Mouse (Mus musculus) CH12.LX (cell line): Measurements from ENCODE around the gene Sfswap. TPM values are rescaled to one million over a fixed set of nuclear protein-coding genes. Genes with fewer than 3 reads are reported as not detected.

Source experiments
- DNase-seq: peaks from one replicate; pipeline ENCODE4 v3.0.0-alpha.2; 2013; ENCODE audit errors: extremely low read depth
- H3K27ac ChIP-seq: 2 replicates; pipeline ENCODE4 v1.5.1; 2012; ENCODE audit warnings: low read depth, mild to moderate bottlenecking, control low read depth, moderate library complexity; ENCODE audit not compliant: insufficient read depth
- H3K27me3 ChIP-seq: replicated peaks from 2 replicates; pipeline ENCODE3; 2012; ENCODE audit warnings: inconsistent platforms
- H3K36me3 ChIP-seq, 2 experiments: replicated peaks in 1 of 2; 2 replicates each; pipeline versions ENCODE3 to v1.6.1; 2012; ENCODE audit warnings: inconsistent platforms in 1 of 2, low read length in 1 of 2, mild to moderate bottlenecking in 1 of 2, mixed read lengths in 1 of 2, moderate library complexity in 1 of 2; ENCODE audit not compliant: control insufficient read depth in 1 of 2, insufficient read depth in 1 of 2
- H3K4me1 ChIP-seq, 2 experiments: 2 replicates each; pipeline ENCODE4 v1.6.1; 2012; ENCODE audit warnings: inconsistent platforms in 1 of 2, moderate library complexity in 1 of 2; ENCODE audit not compliant: insufficient read depth in 2 of 2, control insufficient read depth in 1 of 2
- H3K4me2 ChIP-seq: 2 replicates; pipeline ENCODE4 v1.6.1; 2012; ENCODE audit warnings: low read depth, mild to moderate bottlenecking, control low read depth; ENCODE audit not compliant: poor library complexity, insufficient read depth, severe bottlenecking
- H3K4me3 ChIP-seq, 3 experiments: fragments of 150-350 bp in 1 of 3; sonication (generic) in 1 of 3; replicated peaks in 1 of 3; 2 replicates each; pipeline versions ENCODE3 to v1.5.1; 2011 to 2012; ENCODE audit warnings: low read depth in 2 of 3, low read length in 2 of 3, mild to moderate bottlenecking in 2 of 3, moderate library complexity in 2 of 3, control low read depth in 1 of 3, improper control_type of control experiment in 1 of 3, inconsistent platforms in 1 of 3, mixed read lengths in 1 of 3; ENCODE audit not compliant: poor library complexity in 1 of 3
- H3K79me2 ChIP-seq: replicated peaks from 2 replicates; pipeline ENCODE4 v1.6.1; 2012; ENCODE audit warnings: mild to moderate bottlenecking, moderate library complexity; ENCODE audit not compliant: control insufficient read depth, poor library complexity, insufficient read depth, severe bottlenecking; ENCODE audit errors: extremely low read depth
- H3K9ac ChIP-seq: 2 replicates; pipeline ENCODE4 v1.6.1; 2012; ENCODE audit warnings: low read depth, mild to moderate bottlenecking, control low read depth, moderate library complexity; ENCODE audit not compliant: insufficient read depth
- H3K9me3 ChIP-seq: replicated peaks from 2 replicates; pipeline ENCODE3; 2012; ENCODE audit warnings: low read length, inconsistent platforms, mixed read lengths
- BHLHE40 ChIP-seq: IDR thresholded peaks from 2 replicates; pipeline ENCODE4 v1.6.1; 2011; ENCODE audit warnings: mild to moderate bottlenecking, low read depth, low read length, improper control_type of control experiment
- CTCF ChIP-seq, 2 experiments: IDR thresholded peaks in 1 of 2; conservative IDR thresholded peaks in 1 of 2; 2 replicates each; pipeline ENCODE4 v1.5.1; 2011 to 2012; ENCODE audit warnings: low read depth in 2 of 2, low read length in 2 of 2, improper control_type of control experiment in 1 of 2, inconsistent platforms in 1 of 2, mild to moderate bottlenecking in 1 of 2, moderate library complexity in 1 of 2
- GABPA ChIP-seq: IDR thresholded peaks from 2 replicates; pipeline ENCODE4 v1.6.1; 2012; ENCODE audit warnings: low read depth, low read length, improper control_type of control experiment, inconsistent platforms; ENCODE audit not compliant: insufficient replicate concordance
- KAT2A ChIP-seq: IDR thresholded peaks from 2 replicates; pipeline ENCODE4 v1.6.1; 2012; ENCODE audit warnings: low read length, improper control_type of control experiment, inconsistent platforms; ENCODE audit not compliant: insufficient replicate concordance
- MAFK ChIP-seq: IDR thresholded peaks from 2 replicates; pipeline ENCODE4 v1.6.1; 2011; ENCODE audit warnings: low read length, improper control_type of control experiment; ENCODE audit not compliant: insufficient replicate concordance
- MEF2A ChIP-seq: IDR thresholded peaks from 2 replicates; pipeline ENCODE4 v1.6.1; 2014; ENCODE audit warnings: low read depth, mild to moderate bottlenecking, inconsistent platforms, low read length, improper control_type of control experiment, borderline replicate concordance
- MXI1 ChIP-seq: IDR thresholded peaks from 2 replicates; pipeline ENCODE4 v1.6.1; 2011; ENCODE audit warnings: mild to moderate bottlenecking, low read depth, low read length, improper control_type of control experiment
- MYC ChIP-seq: IDR thresholded peaks from 2 replicates; pipeline ENCODE4 v1.6.1; 2011; ENCODE audit warnings: low read depth, mild to moderate bottlenecking, improper control_type of control experiment, low read length
- PAX5 ChIP-seq: IDR thresholded peaks from 2 replicates; pipeline ENCODE4 v1.6.1; 2012; ENCODE audit warnings: low read length, inconsistent platforms, mixed read lengths
- POLR2A ChIP-seq: IDR thresholded peaks from 2 replicates; pipeline ENCODE4 v1.6.1; 2011; ENCODE audit warnings: low read depth, mild to moderate bottlenecking, improper control_type of control experiment, low read length
- SIN3A ChIP-seq: IDR thresholded peaks from 2 replicates; pipeline ENCODE4 v1.6.1; 2012; ENCODE audit warnings: low read length, improper control_type of control experiment, inconsistent platforms
- SMC3 ChIP-seq: IDR thresholded peaks from 2 replicates; pipeline ENCODE4 v1.6.1; 2011; ENCODE audit warnings: low read depth, low read length, improper control_type of control experiment
- TBP ChIP-seq: conservative IDR thresholded peaks from 2 replicates; pipeline ENCODE4 v1.6.1; 2011; ENCODE audit warnings: low read depth, low read length, improper control_type of control experiment
- UBTF ChIP-seq: IDR thresholded peaks from 2 replicates; pipeline ENCODE4 v1.6.1; 2012; ENCODE audit warnings: low read depth, mild to moderate bottlenecking, inconsistent platforms, low read length, improper control_type of control experiment, moderate library complexity
- USF1 ChIP-seq: IDR thresholded peaks from 2 replicates; pipeline ENCODE4 v1.6.1; 2014; ENCODE audit warnings: low read depth, mild to moderate bottlenecking, inconsistent platforms, low read length, improper control_type of control experiment
- USF2 ChIP-seq: conservative IDR thresholded peaks from 2 replicates; pipeline ENCODE4 v1.6.1; 2011; ENCODE audit warnings: low read depth, low read length, improper control_type of control experiment
- ZKSCAN1 ChIP-seq: IDR thresholded peaks from 2 replicates; pipeline ENCODE4 v1.6.1; 2012; ENCODE audit warnings: low read depth, inconsistent platforms, low read length, improper control_type of control experiment, borderline replicate concordance
- dilution Hi-C: fragments of 300-500 bp; cut with MboI; formaldehyde crosslinking; loops from 2 replicates; pipeline ENCODE4 v1.14.3; 2020; ENCODE audit warnings: low sequenced_read_pairs; ENCODE audit not compliant: extremely low pct_unique_long_range_greater_than_20kb, extremely low pct_ligation_motif_present
- in situ Hi-C: fragments of 300-500 bp; cut with MboI; formaldehyde crosslinking; loops from 3 replicates; pipeline ENCODE4 v1.14.3; 2019; ENCODE audit warnings: low sequenced_read_pairs, low pct_ligation_motif_present, low pct_unique_long_range_greater_than_20kb, mixed read lengths
- polyA plus RNA-seq: library from polyadenylated mRNA; unstranded; fragments of >175 nt; gene quantifications from 2 replicates; pipeline ENCODE4 v1.2.1, GENCODE M21; 2012; ENCODE audit warnings: low read depth; ENCODE audit not compliant: insufficient read length
- total RNA-seq, 2 experiments: library from RNA; depleted of rRNA; stranded (reverse); fragments of 300-350 nt in 1 of 2; fragments of >200 nt in 1 of 2; gene quantifications; 2 replicates each; pipeline ENCODE4 v1.2.3; 2012 to 2014

Sfswap gene
- total and polyA plus RNA-seq, 3 experiments, result 24.9 to 70.4 (median 36.0) TPM

DNA sequence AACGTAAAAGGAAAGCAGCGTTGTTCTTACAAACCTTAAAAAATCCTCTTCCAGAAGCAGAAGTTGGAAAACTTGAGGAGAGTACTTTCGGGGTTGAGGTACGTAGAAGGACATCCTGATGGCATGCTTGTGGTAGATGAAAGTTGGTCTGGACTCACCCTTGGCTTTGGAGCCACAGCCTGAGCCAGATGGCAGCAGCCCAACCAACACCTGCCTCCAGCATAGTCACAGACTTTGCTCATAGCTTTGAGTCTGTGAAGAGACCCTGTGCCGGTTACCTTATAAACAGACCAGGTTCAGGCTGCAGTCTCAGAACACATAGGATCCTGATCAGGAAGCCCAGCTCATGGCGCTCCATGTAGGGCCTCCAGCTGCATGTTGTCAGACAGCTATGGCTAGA is 49.8 kb downstream of the Sfswap start:
- H3K4me1 ChIP-seq, result no peaks in the 10 kb centered on the region
- TF ChIP-seq MAFK, result no peak
- TF ChIP-seq MXI1, result no peak
- TF ChIP-seq KAT2A, result no peak
- TF ChIP-seq USF2, result no peak
- no peaks in the 10 kb centered on the region for H3K9me3 ChIP-seq
- in situ Hi-C loops (no loop called here), dilution Hi-C loops (no loop called here)
- H3K79me2 ChIP-seq, result no peaks in the 10 kb centered on the region
- no peak overlapping the region for H3K4me3 ChIP-seq
- no peak for DNase-seq
- peaks cover 90 to 98% of the 10 kb centered on the region in 2 experiments for H3K36me3 ChIP-seq
- H3K27ac ChIP-seq, result no peak overlapping the region
- H3K27me3 ChIP-seq, result no peaks in the 10 kb centered on the region
- no peak overlapping the region for H3K4me2 ChIP-seq
- H3K9ac ChIP-seq, result no peak overlapping the region

DNA sequence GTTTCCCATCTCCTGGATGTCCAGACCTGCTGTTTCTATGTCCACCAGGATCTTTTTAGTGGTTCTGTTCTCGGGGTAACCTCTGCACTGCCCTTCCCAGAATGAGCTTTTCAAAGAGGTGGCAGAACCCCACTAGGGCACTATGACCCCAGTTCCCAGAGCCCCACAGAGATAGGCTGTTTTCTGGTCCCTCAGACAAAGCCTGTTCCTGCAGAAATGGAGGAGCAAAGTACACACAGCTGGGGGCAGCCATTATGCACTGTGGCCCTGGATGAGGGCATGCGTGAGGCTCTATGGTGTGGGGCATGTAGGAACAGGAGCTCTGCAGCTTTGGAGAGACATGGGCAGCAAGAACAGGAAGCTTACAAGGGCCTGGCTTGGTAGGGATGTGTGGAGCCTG is 51.0 kb downstream of the Sfswap start:
- no peak overlapping the region for H3K4me3 ChIP-seq
- no peaks in the 10 kb centered on the region for H3K27me3 ChIP-seq
- peaks cover 88 to 97% of the 10 kb centered on the region in 2 experiments for H3K36me3 ChIP-seq
- in situ Hi-C loops (no loop called here), dilution Hi-C loops (no loop called here)
- H3K9ac ChIP-seq, result no peak overlapping the region
- DNase-seq, result no peak
- H3K27ac ChIP-seq, result no peak overlapping the region
- H3K9me3 ChIP-seq, result no peaks in the 10 kb centered on the region
- H3K79me2 ChIP-seq, result no peaks in the 10 kb centered on the region
- H3K4me2 ChIP-seq, result no peak overlapping the region
- TF ChIP-seq ZKSCAN1, result no peak
- TF ChIP-seq MEF2A, result no peak
- no peak for TF ChIP-seq TBP
- TF ChIP-seq USF1, result no peak
- no peak for TF ChIP-seq POLR2A
- TF ChIP-seq GABPA, result no peak
- TF ChIP-seq KAT2A, result no peak
- TF ChIP-seq MYC, result no peak
- TF ChIP-seq BHLHE40, result no peak
- no peak for TF ChIP-seq USF2
- no peak for TF ChIP-seq SIN3A
- TF ChIP-seq PAX5, result no peak
- TF ChIP-seq UBTF, result no peak
- TF ChIP-seq SMC3, result no peak
- no peak for TF ChIP-seq CTCF (conservative IDR thresholded peaks at IDR 0.05 in 1 of 2, IDR thresholded peaks at IDR 0.05 in 1 of 2; ENCODE audit: low read depth in 2 of 2, low read length in 2 of 2)
- no peaks in the 10 kb centered on the region for H3K4me1 ChIP-seq
